Mouse (Mus musculus) naive thymus-derived CD4-positive, alpha-beta T cell, adult 2 months (primary cell): ENCODE results near the gene Eya2.

Experiments
- DNase-seq: peaks from one replicate; pipeline ENCODE4 v3.0.0-alpha.2; 2011; ENCODE audit warnings: low read depth

Eya2 gene

DNA sequence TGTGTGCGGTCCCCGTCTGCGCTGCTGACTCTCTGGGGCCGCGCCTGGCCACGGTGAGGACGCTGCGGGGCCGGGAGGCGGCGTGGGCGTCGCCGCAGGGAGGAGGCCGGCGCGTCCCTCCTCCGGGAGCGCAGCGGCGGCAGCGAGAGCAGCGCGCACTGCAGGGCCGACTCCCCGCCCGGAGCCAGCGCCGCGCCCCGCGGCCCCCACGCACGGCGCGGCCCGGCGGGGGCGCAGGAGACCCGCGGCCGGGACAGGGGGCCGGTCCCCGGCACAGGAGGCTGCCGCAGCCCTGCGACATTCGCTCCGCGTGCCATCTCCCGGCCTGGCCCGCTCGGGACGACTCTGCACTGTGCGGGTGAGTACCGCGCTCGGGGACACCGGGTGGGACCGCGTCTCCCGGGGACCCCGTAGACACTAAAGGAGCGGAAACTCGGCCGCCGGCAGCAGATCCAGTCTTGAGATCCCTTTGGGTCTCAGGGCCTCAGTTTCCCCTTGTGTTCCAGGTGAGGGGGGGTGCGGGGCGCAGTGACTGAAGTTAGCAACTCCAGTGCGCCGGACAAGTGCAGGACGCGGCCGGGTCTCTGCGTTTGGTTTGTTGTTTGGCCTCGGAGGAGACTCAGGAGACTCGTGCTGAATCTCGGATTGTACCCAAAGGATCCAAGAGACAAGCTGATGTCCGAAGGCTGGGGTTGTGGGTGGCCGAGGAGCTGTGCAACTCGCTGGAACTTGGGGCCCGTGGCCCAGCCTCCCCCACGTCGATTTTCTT is at the start of gene Eya2:
TSS of gene Eya2 (plus strand) at position 126 of the 769 bp plus-strand sequence.
- no peak for DNase-seq

DNA sequence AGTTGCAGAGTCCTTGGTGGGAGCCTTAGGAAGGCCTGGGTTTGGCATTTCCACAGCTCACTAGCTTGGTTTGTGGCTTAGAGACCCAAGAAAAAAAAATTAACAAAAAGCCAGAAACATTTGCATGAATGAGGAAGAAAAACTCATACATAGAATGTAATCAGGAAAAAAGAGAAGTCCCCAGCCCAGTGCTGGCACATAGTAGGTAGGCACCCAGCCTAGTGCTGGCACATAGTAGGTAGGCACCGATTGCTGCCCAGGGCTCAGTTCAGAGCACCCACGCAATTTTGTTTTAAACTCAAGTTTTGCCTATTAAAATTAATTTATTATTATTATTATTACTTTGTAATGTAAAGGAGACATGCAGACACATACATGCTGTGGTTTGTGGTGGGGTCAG is 49.1 kb upstream of the Eya2 start:
- DNase-seq, result no peak

DNA sequence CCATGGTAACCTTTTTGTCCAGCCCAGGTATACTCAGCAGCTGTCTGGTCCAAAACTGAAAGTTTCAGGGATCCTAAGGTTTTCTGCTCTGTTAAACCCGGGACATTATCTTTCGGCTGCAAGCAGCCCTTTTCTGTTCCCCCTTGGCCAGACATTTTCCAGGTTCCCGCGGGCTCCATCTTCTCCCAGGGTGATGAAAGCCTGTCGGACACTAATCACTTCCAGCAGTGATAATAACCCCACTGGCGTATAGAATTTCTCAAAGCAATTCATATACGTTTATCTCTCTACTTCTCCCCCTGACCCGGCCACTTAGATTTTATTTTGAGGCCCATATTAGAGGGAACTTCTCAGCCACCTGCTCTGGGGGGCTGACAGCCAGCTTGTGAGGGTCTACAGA is 48.5 kb upstream of the Eya2 start:
- no peak for DNase-seq

DNA sequence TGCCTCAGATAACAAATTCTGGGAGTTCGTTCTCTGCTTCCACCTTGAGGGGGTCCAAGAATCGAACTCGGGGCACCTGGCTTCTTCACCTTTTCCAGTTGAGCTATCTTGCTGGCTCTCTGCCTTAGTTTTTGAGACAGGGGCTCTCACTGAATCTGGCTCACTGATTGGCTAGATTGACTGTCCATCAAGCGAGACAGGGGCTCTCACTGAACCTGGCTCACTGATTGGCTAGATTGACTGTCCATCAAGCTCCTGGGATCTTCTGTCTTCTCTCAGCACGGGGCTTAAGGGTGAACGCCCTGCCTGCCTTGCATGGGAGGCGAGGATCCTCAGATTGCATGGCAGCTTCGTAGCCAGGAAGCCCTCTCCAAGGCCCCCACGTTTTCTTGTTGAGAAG is 47.4 kb upstream of the Eya2 start:
- DNase-seq, result peak; percentile 28

DNA sequence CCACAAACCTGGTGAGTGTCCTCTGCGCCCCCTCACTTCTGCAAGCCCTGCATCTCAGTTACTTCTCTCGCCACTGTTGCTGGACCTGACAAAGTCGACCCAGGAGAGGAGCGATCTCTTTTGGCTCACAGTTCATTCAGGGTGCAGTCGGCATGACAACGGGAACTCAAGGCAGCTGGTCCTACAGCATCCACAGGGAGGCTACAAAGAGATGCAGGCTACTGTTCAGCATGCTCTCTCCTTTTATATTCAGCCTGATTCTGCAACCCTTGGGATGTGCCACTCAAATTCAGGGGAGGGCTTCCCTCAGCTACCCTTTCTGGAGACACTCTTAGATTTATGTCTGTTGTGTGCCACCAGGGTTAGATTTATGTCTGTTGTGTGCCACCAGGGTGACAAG is 46.2 kb upstream of the Eya2 start:
- DNase-seq, result no peak

DNA sequence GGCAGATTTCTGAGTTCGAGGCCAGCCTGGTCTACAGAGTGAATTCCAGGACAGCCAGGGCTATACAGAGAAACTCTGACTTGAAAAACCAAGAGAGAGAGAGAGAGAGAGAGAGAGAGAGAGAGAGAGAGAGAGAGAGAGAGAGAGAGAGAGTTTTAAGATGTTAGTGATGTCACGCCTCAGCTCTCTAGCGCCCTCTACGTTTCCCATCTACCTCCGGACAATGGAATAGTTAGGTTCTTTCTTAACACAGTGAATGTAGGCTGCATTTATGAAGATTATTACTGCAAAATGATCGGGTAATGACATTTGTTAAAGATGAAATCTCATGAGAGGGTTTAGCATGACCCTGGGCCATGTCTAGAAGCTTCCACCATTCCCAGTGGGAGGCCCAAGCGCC is 44.4 kb upstream of the Eya2 start:
- DNase-seq, result peak; percentile 8

DNA sequence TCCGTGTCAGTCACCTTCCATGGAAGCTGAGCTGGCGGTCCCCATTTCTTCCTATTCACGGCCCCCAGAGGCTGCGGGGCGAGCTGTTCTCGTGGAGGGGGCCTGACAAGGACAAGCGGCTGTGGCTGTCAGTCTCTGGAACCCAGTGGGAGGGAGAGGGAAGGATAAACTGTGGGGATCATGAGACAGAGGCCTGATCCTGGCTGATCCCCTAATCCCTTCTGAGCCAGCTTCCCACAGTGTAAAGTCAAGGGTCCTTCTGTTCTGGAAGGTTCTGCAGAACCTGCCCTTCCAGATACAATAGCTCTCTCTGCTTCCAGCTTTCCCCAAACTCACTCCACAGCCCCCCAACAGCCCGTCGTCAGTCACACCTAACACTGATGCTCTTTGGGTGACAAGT is 40.8 kb upstream of the Eya2 start:
- no peak for DNase-seq

DNA sequence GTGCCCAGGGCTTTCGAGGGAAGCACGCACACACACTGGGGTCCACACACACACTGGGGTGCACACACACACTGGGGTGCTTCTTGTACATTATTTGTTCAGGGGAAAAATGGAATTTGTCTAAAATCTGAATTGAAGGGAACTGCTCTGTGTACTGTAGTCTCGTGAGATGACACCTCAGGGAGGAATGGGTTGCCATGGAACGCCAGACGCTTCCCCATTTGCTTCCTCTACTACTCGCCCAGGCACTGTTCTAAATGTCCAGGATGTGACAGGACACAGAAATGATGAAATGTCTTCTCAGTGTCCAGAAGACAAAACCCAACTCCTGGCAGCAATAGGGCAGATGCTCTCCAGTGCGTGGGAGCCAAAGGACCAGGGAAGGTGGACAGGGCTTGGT is 37.6 kb upstream of the Eya2 start:
- no peak for DNase-seq

DNA sequence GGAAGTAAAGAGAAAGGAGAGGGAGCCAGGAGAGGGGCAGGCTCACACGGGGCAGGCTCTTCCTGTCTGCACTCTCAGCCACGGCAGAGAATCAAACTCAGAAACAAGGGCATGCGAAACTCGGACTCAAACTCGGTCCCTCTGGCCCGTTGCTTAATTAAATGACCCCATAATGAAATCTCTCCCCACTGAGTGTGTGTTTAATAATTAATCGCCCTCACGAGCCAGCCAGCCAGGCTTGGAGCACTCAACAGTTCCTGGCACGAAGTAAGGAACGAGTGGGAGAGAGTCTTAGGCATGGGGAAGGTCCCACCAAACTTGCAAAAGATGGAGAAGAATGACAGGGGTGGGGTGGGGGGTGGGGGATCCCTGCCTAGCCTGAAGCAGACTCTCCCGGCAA is 35.9 kb upstream of the Eya2 start:
- DNase-seq, result no peak

DNA sequence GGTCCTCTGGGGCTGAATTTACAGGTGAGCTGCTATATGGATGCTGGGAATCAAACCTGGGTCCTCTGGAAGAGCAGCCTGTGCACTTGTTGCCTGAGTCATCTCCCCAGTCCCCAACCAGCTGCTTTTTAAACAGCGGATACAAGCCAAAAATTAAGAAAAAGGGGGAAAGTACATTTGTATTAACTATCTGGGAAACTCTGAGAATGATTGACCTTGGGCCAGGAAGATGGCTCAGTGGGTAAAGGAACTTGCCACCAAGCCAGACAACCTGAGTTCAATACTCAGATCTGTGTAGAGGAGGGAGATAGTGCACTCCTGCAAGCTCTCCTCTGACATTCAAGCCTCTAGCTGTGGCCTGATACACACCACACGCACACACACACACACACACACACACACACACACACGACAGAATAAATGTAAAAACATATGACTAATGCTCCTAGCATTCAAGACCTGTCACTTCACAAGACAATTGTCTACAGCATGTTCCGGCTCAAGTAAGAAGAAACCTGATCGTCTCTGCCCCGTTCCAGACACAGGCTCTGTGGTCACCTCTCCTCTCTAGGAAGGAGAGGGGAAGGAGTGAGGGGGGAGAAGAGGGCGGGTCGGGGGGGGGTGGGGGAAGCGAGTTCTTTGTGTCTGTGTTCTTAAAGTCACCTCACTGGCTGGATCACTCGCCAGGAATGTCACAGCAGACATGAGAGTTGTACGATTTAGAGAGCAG is 35.2 kb upstream of the Eya2 start:
- DNase-seq, result no peak

DNA sequence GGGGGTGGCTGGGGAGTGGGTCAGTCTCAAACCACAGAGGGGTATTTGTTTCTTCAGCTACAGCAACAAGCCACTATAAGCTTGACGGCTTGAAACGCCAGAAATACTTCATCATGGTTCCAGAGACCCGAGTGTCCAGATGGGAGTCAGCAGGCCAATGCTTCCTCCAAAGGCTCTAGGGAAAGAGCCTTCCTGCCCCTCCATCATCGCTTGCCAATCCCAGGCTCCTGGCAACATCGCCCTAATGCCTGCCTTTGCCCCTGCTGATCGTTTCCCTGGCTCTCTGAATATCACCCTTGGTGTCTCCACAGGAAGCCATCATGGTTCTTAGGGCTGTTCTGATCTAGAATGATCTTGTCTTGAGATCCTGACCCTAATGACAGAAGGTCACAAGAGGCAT is 33.0 kb upstream of the Eya2 start:
- no peak for DNase-seq

DNA sequence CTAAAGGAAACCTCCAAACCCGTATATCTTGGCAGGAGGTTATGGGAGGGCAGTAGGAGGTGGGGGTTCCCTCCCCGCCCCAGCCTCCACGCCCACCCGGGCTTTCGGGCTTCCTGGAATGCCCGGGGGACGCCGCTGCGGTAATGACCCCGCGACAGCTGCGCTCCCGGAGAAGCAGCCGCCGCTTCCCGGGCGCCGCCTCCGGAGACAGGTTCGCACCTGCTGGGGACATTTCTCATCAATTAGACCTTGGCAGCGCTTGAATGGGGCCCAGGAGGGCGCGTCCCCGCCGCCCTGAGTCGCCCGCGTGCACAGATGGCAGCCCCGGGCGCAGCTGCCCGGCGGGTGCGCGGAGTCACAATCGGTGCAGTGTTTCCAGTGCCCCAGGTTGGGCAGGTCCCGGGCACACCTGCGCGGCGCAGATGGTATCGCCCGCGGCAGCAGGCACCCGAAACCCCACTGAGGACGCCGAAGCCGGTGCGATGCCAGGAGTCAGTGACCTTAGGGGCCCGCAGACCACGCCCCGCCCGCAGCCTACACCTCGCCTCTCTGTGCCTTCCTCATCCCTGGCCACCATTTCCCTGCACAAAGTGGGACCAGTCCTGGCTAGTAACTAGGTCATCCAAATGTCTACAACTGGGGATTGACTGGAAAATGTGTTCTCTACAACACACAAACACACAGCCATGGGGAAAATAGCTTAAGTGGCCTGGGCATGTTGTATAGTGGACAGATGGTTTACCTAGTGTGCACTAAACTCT is 31.4 kb upstream of the Eya2 start:
- no peak for DNase-seq

DNA sequence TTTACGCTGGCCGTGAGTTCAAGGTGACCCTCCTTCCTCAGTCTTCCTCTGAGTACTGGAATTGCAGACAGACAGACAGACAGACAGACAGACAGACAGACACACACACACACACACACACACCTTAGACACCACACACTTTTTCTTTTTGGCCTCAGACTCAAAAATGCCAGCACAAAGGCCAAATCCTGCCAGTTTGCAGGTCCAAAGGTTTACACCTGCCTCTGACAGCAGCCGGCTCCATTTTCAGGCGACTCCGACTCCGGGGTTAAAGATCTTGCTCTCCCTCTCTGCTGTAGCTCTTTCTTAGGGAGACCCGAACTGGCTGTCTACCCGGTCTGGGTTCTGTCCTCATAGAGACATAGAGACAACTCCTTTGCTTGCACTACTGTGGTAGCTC is 30.7 kb upstream of the Eya2 start:
- DNase-seq, result no peak

DNA sequence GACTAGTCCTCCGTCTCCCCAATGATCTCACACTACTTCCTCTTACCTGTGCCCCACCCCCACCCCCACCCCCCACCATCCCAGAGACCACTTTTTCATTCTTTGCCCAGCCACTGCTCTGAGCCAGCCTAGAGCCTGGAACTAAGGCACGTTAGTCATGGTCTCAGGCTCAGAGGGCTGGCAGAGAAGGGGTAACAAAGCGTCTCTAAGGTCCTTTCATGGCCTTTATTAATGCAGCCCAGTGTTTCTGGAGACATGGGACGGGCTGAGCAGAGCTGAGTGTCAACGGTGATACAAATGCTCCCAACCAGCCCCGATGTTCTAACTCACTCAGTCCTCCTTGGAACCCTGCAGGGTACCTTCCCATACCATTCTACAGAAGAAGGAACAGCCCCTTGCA is 30.2 kb upstream of the Eya2 start:
- DNase-seq, result no peak

DNA sequence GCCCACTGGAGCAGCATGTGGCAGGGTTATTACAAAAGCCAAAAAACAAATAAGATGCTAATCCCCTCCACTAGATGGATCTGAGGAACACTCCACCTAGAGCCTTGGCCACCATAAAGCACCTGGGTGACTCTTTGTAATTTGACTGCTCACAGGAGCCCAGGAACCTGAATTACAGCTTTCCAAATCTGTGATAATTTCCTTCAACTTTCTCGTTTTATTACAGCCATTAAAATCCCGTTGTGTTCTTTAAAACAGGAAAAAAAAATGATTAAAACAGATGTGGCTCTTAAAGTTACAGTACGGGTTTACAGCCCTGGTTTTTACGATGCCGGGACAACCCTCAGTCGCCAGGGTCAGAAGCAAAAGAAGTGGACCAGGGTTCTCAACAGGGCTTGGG is 27.9 kb upstream of the Eya2 start:
- DNase-seq, result no peak

DNA sequence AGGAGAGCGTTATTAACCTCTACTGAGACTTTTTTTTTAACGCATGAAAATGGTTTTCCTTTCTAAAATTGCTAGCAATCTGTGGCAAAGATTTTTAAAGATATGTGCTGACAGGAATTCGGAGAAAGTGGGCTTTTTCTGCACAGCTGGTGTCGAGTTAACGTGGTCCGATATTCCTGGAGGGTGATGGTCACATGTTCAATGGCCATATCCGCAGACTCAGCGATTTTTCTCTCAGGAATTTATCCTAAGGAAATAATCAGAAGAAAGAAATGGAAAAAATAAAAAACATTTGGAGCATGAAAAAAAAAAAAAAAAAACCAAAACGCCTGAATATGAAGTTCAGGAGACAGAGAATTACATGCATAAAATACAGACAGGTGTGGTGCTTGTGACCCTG is 27.0 kb upstream of the Eya2 start:
- no peak for DNase-seq

DNA sequence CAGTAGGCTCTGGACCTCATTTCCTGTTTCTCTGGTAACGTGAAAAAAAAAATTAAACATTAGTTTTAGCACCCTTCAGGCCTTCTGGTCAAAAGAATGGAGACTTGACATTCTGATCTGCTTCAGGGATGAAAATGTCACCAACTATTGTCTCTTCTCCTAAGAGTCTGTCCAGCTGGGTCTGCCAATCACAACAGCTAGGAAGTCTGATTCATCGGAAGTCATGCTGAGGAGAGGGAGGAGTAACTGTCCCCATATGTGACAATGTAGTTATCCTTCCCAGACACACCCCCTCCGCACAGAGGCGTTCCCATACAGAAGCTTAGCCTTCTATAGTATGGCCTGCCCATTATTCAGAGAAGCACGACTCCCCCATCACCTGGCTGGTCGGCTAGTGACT is 25.9 kb upstream of the Eya2 start:
- no peak for DNase-seq

DNA sequence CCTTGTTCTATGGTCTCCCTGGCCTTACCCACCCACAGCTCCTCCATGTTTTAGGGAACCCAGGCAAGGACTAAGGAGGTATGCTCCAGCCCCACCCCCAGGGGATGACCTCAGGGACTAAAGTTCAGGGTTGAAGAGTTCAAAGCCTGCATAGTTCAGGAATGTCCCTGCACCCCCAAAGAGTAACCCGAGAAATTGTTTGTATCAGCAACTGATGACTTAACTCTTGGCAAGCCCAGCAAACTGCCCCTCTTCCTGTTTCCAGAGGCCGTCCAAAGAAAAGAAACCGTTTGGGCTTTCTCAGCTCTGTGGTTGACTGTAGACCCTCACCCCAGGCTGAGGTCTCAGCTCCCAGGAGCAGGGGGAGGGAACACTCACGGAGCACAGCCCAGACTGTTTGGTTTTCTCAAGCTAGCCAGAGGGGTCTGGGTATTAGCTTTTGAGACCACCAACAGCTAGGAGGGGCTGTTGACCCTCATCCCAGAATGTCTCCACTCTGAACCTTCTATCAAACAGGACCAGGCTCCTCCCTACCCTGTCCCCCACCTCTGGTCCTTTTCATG is 23.5 kb upstream of the Eya2 start:
- DNase-seq, result no peak

DNA sequence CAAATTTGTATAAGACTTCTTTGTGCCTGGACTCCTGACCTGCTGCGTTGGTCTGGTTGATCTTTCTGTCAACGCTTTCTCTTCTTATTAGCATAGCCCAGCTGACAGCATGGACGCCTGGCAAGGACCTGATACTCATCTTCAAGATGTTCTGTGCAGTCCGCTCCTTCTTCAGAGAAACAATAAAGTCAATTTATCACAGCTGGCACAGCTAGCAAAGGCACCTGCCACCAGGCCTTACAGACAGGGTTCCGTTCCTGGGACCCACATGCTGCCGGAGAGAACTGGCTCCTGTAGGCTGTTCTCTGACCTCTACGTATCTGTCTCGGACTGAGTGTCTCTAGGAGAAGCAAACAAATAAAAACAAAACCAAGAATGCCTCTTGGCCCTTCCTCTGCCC is 11.8 kb upstream of the Eya2 start:
- no peak for DNase-seq

DNA sequence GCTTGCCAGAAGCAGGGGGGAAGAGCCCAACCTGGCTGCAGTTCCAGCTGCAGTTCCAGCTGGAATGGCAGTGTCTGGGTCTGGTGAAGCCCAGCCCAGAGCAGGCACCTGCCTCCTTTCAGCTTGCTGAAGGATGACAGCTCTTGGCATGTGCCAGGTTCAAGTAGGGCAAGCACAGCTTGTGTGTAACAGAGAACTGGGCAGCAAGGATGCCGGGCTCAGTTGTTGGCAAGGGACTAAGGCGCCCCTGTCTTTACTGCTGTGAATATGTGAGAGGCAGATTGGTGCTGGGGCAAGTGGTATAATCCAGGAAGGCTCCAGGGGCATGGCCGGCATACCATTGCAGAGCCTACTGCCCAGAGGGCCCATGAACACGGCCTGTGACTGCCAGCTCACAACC is 11.3 kb upstream of the Eya2 start:
- no peak for DNase-seq

DNA sequence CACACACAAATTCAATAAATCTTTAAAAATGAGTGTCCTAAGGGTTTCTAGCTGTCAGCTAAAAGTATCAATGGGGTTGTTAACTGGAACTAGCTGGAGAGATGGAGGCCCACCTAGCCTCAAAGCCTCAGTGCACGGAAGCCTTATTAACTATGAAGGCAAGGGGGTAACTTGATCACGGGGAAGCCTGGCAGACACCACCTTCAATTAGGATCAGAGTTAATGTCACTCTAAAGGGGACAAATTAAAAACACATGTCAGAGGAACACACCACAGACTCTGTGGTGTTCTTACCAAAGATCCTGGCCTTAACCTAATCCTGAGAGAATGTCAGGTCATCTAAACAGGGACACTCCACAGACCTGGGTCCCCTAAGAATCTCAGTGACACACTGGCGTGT is 10.3 kb upstream of the Eya2 start:
- DNase-seq, result no peak

DNA sequence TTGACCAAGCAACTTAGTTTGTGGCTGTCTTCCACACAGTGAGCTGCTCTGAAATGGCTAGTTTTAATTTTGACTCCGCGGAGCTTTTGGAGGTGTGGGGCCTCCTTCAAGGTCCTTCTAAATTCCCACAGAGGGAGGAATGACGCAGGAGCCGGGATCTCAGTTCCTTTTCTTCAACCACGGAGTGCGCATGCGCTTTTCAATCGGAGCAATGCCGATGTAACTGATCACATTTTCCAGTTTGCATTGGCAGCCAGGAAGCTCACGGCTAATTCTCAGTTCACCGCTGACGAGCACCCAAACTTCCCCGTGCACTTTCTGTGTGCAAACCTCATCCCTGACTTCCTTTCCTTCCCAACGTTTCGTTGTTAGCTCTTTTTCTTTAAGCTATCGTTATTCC is 4.1 kb upstream of the Eya2 start:
- no peak for DNase-seq

DNA sequence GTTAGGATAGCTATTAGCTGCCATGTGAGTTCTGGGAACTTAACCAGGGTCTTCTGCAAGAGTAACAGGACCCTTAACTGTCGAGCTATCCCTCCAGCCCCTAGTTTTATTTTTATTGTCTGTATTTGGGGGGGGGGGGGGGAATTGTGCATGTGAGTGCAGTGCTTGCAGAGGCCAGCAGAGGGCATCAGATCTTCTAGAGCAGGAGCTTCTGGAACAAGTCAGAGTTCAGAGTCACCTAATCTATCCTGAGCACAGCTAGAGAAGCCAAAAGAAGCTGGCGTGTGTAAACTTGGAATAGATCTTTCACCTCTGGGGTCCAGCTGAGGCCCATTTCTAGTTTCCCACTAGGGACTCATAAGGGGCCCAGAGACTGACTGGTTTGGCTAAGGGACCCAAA is 1.1 kb upstream of the Eya2 start:
- peak; percentile 45 for DNase-seq
